ENCODE assay signal across 24 mouse cellular contexts in genomic region chr16:66643606-66644005, GRCm38 (mm10).
A peak's percentile ranks its signal among the peaks of the same experiment; 100 is the strongest.
DNase-seq lines count a peak whose midpoint lies in the region; ATAC-seq and TF ChIP-seq lines count a peak whose summit lies in the region.
"Had no signal": no experiment of that assay in that cellular context is flagged by ENCODE, and none has a peak within 500 bp of the region (broad histone marks: within the 10 kb centered on the region; RNA-seq: fewer than 3 reads in every experiment).

No protein-coding gene starts in this region.

- no peaks in the 10 kb centered on the region for H3K36me3 ChIP-seq in hindbrain, postnatal 0 days (ENCODE audit: insufficient read depth, low read length)
- no peaks in the 10 kb centered on the region for H3K36me3 ChIP-seq in hindbrain, embryonic 13.5 days
- H3K36me3 ChIP-seq in lung, embryonic 14.5 days (ENCODE audit: insufficient read depth) = no peaks in the 10 kb centered on the region
- H3K36me3 ChIP-seq in midbrain, embryonic 14.5 days (ENCODE audit: control insufficient read depth, insufficient read depth, low read length) = no peaks in the 10 kb centered on the region
- H3K36me3 ChIP-seq: embryonic facial prominence, embryonic 15.5 days; forebrain, embryonic 15.5 days; G1E; heart, embryonic 15.5 days had no signal

- no peak overlapping the region for H3K27ac ChIP-seq in hindbrain, postnatal 0 days
- no peak overlapping the region for H3K27ac ChIP-seq in hindbrain, embryonic 13.5 days
- H3K27ac ChIP-seq in lung, embryonic 14.5 days (ENCODE audit: low read depth) = no peak overlapping the region
- no peak overlapping the region for H3K27ac ChIP-seq in midbrain, embryonic 14.5 days (replicated peaks; ENCODE audit: low read depth, low read length)
- H3K27ac ChIP-seq: embryonic facial prominence, embryonic 15.5 days; forebrain, embryonic 15.5 days; heart, adult 2 months; heart, embryonic 15.5 days; hindbrain, embryonic 14.5 days had no signal

- H3K4me3 ChIP-seq in hindbrain, postnatal 0 days (ENCODE audit: low read length) = no peak overlapping the region
- no peak overlapping the region for H3K4me3 ChIP-seq in hindbrain, embryonic 13.5 days
- no peak overlapping the region for H3K4me3 ChIP-seq in lung, embryonic 14.5 days (ENCODE audit: low read depth, low read length)
- H3K4me3 ChIP-seq in midbrain, embryonic 14.5 days (replicated peaks; ENCODE audit: low read depth, low read length) = no peak overlapping the region
- H3K4me3 ChIP-seq: embryonic facial prominence, embryonic 15.5 days; forebrain, embryonic 15.5 days; heart, adult 2 months; heart, embryonic 15.5 days had no signal

- no peaks in the 10 kb centered on the region for H3K27me3 ChIP-seq in hindbrain, postnatal 0 days (ENCODE audit: insufficient read depth, low read length)
- H3K27me3 ChIP-seq in hindbrain, embryonic 13.5 days = no peaks in the 10 kb centered on the region
- no peaks in the 10 kb centered on the region for H3K27me3 ChIP-seq in lung, embryonic 14.5 days (ENCODE audit: insufficient read depth, low read length)
- H3K27me3 ChIP-seq in Patski = no peaks in the 10 kb centered on the region
- no peaks in the 10 kb centered on the region for H3K27me3 ChIP-seq in midbrain, embryonic 14.5 days (ENCODE audit: control insufficient read depth, insufficient read depth, low read length)
- H3K27me3 ChIP-seq: embryonic facial prominence, embryonic 15.5 days; forebrain, embryonic 15.5 days; heart, embryonic 15.5 days had no signal

- no peak overlapping the region for H3K4me2 ChIP-seq in hindbrain, postnatal 0 days (ENCODE audit: low read depth, low read length)
- H3K4me2 ChIP-seq in hindbrain, embryonic 13.5 days = no peak overlapping the region
- H3K4me2 ChIP-seq in lung, embryonic 14.5 days = no peak overlapping the region
- no peak overlapping the region for H3K4me2 ChIP-seq in midbrain, embryonic 14.5 days (ENCODE audit: low read length)
- H3K4me2 ChIP-seq: embryonic facial prominence, embryonic 15.5 days; forebrain, embryonic 15.5 days; heart, embryonic 11.5 days; heart, embryonic 15.5 days; hindbrain, embryonic 14.5 days had no signal

- no peaks in the 10 kb centered on the region for H3K4me1 ChIP-seq in hindbrain, postnatal 0 days (ENCODE audit: insufficient read depth, low read length)
- no peaks in the 10 kb centered on the region for H3K4me1 ChIP-seq in hindbrain, embryonic 13.5 days (replicated peaks)
- no peaks in the 10 kb centered on the region for H3K4me1 ChIP-seq in lung, embryonic 14.5 days (ENCODE audit: insufficient read depth)
- no peaks in the 10 kb centered on the region for H3K4me1 ChIP-seq in midbrain, embryonic 14.5 days (ENCODE audit: control insufficient read depth, insufficient read depth, low read length)
- H3K4me1 ChIP-seq: embryonic facial prominence, embryonic 15.5 days; forebrain, embryonic 15.5 days; heart, embryonic 15.5 days had no signal

- WGBS in hindbrain, postnatal 0 days = 53% methylated on average over 4 of the region's 4 CpGs
- whole genome bisulfite sequencing in hindbrain, embryonic 13.5 days = 79% methylated on average over 4 of the region's 4 CpGs
- 37% methylated on average over 4 of the region's 4 CpGs for WGBS in lung, embryonic 14.5 days
- 78% methylated on average over 4 of the region's 4 CpGs for WGBS in midbrain, embryonic 14.5 days

- TF ChIP-seq CTCF in hindbrain, postnatal 0 days (IDR thresholded peaks at IDR 0.05; ENCODE audit: low read depth) = no peak
- TF ChIP-seq CTCF in lung, embryonic 14.5 days (IDR thresholded peaks at IDR 0.05; ENCODE audit: low read depth) = no peak
- no peak for TF ChIP-seq CTCF in Patski (IDR thresholded peaks at IDR 0.05)
- TF ChIP-seq CTCF in brain, embryonic 14.5 days (IDR thresholded peaks at IDR 0.05; ENCODE audit: borderline replicate concordance, extremely low read depth, insufficient read depth, insufficient read length) = no peak

- no peak for ATAC-seq in hindbrain, postnatal 0 days
- ATAC-seq in hindbrain, embryonic 13.5 days (ENCODE audit: low FRiP score) = no peak
- ATAC-seq in lung, embryonic 14.5 days (ENCODE audit: insufficient read depth) = peak; percentile 73
- ATAC-seq in Patski = peak; percentile 80
- no peak for ATAC-seq in midbrain, embryonic 14.5 days (ENCODE audit: low FRiP score, low TSS enrichment)
- ATAC-seq: CD4-positive, CD25-positive, alpha-beta regulatory T cell, adult 4 months; forebrain, embryonic 15.5 days had no signal

- DNase-seq in hindbrain, postnatal 0 days (ENCODE audit: low spot score) = peak; percentile 11
- peak; percentile 72 for DNase-seq in lung, embryonic 14.5 days
- DNase-seq in lung, postnatal 10 days = no peak
- peak; percentile 10 for DNase-seq in Patski (ENCODE audit: low read depth, low spot score)
- DNase-seq in brain, embryonic 14.5 days (ENCODE audit: low read depth) = peak; percentile 30
- no peak for DNase-seq in layer of hippocampus, postnatal 25 days (ENCODE audit: extremely low spot score in 1 of 2, low spot score in 1 of 2)
- DNase-seq in midbrain, embryonic 14.5 days = no peak
- DNase-seq: adrenal gland, adult 2 months; adrenal gland, postnatal 25 days; B cell, adult 2 months; cerebellum, adult 11 months; cerebellum, adult 8-10 months; cerebellum, postnatal 36 days; gastrocnemius, postnatal 14 days; heart, adult 2 months; heart, postnatal 14 days had no signal

- TF ChIP-seq POLR2A in brain, embryonic 14.5 days (IDR thresholded peaks at IDR 0.05; ENCODE audit: borderline replicate concordance, extremely low read depth, insufficient read depth, insufficient read length, poor library complexity, severe bottlenecking) = no peak

- CTCF ChIA-PET in Patski (lab: Charles Lee) = no interaction called here

- POLR2A ChIA-PET in Patski (lab: Charles Lee) = no interaction called here

- in situ Hi-C loops in Patski (cut with MboI; ENCODE audit: low pct_unique_long_range_greater_than_20kb) = no loop called here

- H3K9ac ChIP-seq in hindbrain, postnatal 0 days (replicated peaks; ENCODE audit: low read length) = no peak overlapping the region
- no peak overlapping the region for H3K9ac ChIP-seq in hindbrain, embryonic 13.5 days
- H3K9ac ChIP-seq in lung, embryonic 14.5 days = no peak overlapping the region
- H3K9ac ChIP-seq in midbrain, embryonic 14.5 days (replicated peaks; ENCODE audit: low read length) = no peak overlapping the region
- H3K9ac ChIP-seq: embryonic facial prominence, embryonic 15.5 days; forebrain, embryonic 15.5 days; heart, embryonic 15.5 days; hindbrain, embryonic 14.5 days had no signal

- no peaks in the 10 kb centered on the region for H3K9me3 ChIP-seq in hindbrain, postnatal 0 days (ENCODE audit: low read length)
- H3K9me3 ChIP-seq in hindbrain, embryonic 13.5 days = no peaks in the 10 kb centered on the region
- no peaks in the 10 kb centered on the region for H3K9me3 ChIP-seq in lung, embryonic 14.5 days (ENCODE audit: low read depth, low read length)
- H3K9me3 ChIP-seq in midbrain, embryonic 14.5 days (ENCODE audit: control insufficient read depth, low read length) = no peaks in the 10 kb centered on the region
- H3K9me3 ChIP-seq: embryonic facial prominence, embryonic 15.5 days; forebrain, embryonic 15.5 days; G1E; heart, embryonic 15.5 days had no signal

Comparison
In these comparisons a context has a peak if more than half of its experiments do, and no peak if none do; other contexts are left out.
1. DNase-seq: peak in hindbrain, postnatal 0 days (single experiment), lung, embryonic 14.5 days (single experiment), Patski (single experiment) and brain, embryonic 14.5 days (single experiment); none in lung, postnatal 10 days (single experiment), layer of hippocampus, postnatal 25 days (0 of 2) and midbrain, embryonic 14.5 days (single experiment).
2. ATAC-seq: peak in lung, embryonic 14.5 days (single experiment) and Patski (single experiment); none in hindbrain, postnatal 0 days (single experiment), hindbrain, embryonic 13.5 days (single experiment) and midbrain, embryonic 14.5 days (single experiment).